Mouse (Mus musculus): ENCODE data around the gene Grb7. TPM values are rescaled to one million over a fixed set of nuclear protein-coding genes. Genes with fewer than 3 reads are reported as not detected.
A peak's percentile ranks its signal among the peaks of the same experiment; 100 is the strongest.

Gene Grb7
- polyA plus RNA-seq, 1 experiment from 2014 or later: 50.7 TPM

DNA sequence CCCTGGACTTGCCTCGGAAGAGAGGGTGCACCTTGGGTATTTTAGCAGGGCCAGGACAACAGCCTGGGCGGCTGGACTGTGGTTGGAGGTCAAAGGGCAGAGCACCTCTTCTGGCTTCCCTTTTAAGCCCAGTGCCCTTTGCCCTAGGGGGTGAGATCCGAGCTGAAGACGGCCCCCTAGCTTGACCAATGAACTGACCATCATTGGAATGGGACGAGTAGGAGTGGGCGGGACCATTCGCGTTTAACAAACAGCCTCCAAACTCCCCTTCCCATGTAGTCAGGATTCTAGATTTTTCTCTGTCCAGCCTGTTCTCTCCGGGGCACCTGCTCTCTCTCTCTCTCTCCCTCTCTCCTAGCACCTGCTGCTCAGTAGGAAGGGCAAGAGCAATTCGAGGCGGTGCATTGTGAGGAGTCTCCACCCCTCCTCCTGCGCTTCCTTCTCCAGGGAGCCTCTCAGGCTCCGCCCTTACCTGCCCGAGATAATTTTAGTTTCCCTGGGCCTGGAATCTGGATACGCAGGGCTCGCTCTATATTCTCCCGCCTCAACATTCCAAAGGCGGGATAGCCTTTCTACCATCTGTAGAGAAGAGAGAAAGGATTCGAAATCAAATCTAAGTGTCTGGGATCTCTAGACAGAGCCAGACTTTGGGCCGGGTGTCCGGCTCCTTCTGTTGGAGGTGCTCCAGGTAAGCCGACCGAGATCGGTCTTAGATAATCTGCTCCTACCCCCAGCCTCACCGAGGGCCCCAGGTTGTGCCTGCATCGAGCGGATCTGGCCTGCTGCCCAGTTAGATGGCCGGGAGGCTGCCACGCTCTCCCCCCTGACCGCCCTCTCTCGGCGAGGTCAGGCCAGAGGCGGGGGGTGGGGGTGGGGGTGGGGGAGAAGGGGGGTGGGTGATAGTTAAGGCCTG is 624 bp downstream of the Grb7 start:
- Histone ChIP-seq H3K36me3 (ENCODE audit: control insufficient read depth, insufficient read depth) (peaks cover 14% of the 10 kb centered on the region), H3K4me2 (replicated peaks; ENCODE audit: low read depth) (peak overlapping the region; percentile 66), H3K9me3 (ENCODE audit: control insufficient read depth) (no peaks in the 10 kb centered on the region), H3K4me1 (replicated peaks; ENCODE audit: control insufficient read depth, insufficient read depth, low read length) (no peaks in the 10 kb centered on the region), H3K27ac (ENCODE audit: low read depth, low read length) (peak overlapping the region; percentile 95), H3K9ac (ENCODE audit: low read depth, low read length) (peak overlapping the region; percentile 67), H3K4me3 (ENCODE audit: low read depth, low read length) (peak overlapping the region; percentile 64), H3K27me3 (replicated peaks; ENCODE audit: control insufficient read depth, insufficient read depth, low read length) (no peaks in the 10 kb centered on the region)
- peak; percentile 86 for ATAC-seq
- WGBS: 3% methylated on average over 30 of the region's 33 CpGs
- no peak for TF ChIP-seq CTCF (IDR thresholded peaks at IDR 0.05; ENCODE audit: low read depth)

DNA sequence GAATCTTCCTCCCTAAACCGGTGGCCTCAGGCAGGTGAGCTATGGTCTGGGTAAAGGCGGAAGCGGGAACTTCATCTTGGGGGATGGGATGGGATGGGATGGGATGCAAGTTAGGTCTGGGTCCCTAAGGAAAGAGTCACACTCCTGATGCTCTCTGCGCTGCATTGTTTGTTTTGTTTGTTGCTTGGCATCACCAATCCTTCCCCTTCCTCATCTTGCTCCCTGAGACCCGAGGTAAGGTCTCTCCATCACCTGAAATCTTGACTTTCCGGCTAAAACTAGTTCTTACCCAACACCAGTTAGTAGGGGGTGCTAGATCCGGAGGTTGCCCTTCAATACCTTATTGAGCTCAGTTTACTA is 1.3 kb downstream of the Grb7 start:
- no peaks in the 10 kb centered on the region for H3K27me3 ChIP-seq (replicated peaks; ENCODE audit: control insufficient read depth, insufficient read depth, low read length)
- peaks cover 20% of the 10 kb centered on the region for H3K36me3 ChIP-seq (ENCODE audit: control insufficient read depth, insufficient read depth)
- H3K4me1 ChIP-seq (replicated peaks; ENCODE audit: control insufficient read depth, insufficient read depth, low read length): no peaks in the 10 kb centered on the region
- ATAC-seq: no peak; the same call in 1 of the 2 replicates
- H3K27ac ChIP-seq (ENCODE audit: low read depth, low read length): peak overlapping the region; percentile 95
- H3K9ac ChIP-seq (ENCODE audit: low read depth, low read length): peak overlapping the region; percentile 67
- H3K9me3 ChIP-seq (ENCODE audit: control insufficient read depth): no peaks in the 10 kb centered on the region
- peak overlapping the region; percentile 64 for H3K4me3 ChIP-seq (ENCODE audit: low read depth, low read length)
- WGBS: 5% methylated on average over 7 of the region's 7 CpGs
- TF ChIP-seq CTCF (IDR thresholded peaks at IDR 0.05; ENCODE audit: low read depth): no peak
- H3K4me2 ChIP-seq (replicated peaks; ENCODE audit: low read depth): peak overlapping the region; percentile 66

DNA sequence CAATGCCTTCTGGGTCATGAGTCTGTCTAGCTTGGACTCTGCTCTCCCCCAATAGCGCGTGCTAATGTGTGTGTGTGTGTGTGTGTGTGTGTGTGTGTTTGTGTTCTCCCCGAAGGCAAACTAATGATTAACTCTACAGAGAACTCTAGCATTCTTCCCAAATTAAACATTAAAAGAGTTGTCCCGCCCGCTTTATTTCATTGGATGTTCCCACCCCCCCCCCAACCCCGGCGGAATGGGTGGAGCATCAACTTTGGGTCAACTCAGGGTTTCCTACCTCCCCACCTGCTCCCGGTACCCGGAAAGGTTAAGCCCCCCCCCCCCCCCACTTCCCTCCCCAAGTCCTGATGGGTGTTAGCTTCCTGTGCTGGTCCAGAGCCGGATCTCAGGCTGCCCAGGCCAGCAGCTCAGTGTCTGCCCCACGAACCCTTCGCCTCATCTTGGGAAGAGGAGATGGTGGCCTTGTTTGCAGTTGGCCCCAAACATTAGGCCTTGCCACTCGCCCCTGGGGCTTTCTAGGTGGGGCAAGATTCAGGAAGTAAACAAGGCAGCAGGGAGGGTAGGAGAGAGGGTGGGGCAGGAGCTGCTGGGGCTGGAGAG is 2.1 kb downstream of the Grb7 start:
- Histone ChIP-seq H3K4me3 (ENCODE audit: low read depth, low read length) (peak overlapping the region; percentile 64), H3K36me3 (ENCODE audit: control insufficient read depth, insufficient read depth) (peaks cover 27% of the 10 kb centered on the region), H3K9ac (ENCODE audit: low read depth, low read length) (peak overlapping the region; percentile 17; the same call in 1 of the 2 replicates), H3K4me1 (replicated peaks; ENCODE audit: control insufficient read depth, insufficient read depth, low read length) (no peaks in the 10 kb centered on the region), H3K9me3 (ENCODE audit: control insufficient read depth) (no peaks in the 10 kb centered on the region), H3K27me3 (replicated peaks; ENCODE audit: control insufficient read depth, insufficient read depth, low read length) (no peaks in the 10 kb centered on the region), H3K4me2 (replicated peaks; ENCODE audit: low read depth) (peak overlapping the region; percentile 66), H3K27ac (ENCODE audit: low read depth, low read length) (peak overlapping the region; percentile 95; the same call in 1 of the 2 replicates)
- no peak for TF ChIP-seq CTCF (IDR thresholded peaks at IDR 0.05; ENCODE audit: low read depth)
- ATAC-seq: peak; percentile 58
- 17% methylated on average over 13 of the region's 13 CpGs for WGBS

DNA sequence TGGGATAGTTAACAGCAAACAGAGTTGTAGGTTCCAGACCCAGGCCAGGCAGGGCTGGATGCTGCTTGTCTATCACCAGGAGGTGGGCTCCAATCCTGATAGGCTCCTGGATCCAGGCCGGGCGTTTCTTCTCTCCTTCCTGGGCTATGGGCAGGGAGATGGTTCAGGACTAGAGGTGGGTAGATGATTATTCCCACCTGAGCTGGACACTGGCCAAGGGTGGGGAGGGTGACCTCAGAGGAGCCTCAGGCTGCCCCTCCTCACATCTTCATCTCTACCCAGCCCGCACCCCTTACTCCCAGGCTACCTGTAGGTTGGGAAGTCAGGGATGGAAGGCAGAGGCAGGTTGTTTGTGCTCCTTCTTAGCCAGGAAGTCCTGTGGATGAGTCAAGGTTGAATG is 3.2 kb downstream of the Grb7 start:
- ATAC-seq: no peak
- Histone ChIP-seq H3K27me3 (replicated peaks; ENCODE audit: control insufficient read depth, insufficient read depth, low read length) (no peaks in the 10 kb centered on the region), H3K27ac (ENCODE audit: low read depth, low read length) (no peak overlapping the region), H3K4me1 (replicated peaks; ENCODE audit: control insufficient read depth, insufficient read depth, low read length) (no peaks in the 10 kb centered on the region), H3K9ac (ENCODE audit: low read depth, low read length) (peak overlapping the region; percentile 34; the same call in 1 of the 2 replicates), H3K4me2 (replicated peaks; ENCODE audit: low read depth) (peak overlapping the region; percentile 66), H3K4me3 (ENCODE audit: low read depth, low read length) (peak overlapping the region; percentile 64), H3K9me3 (ENCODE audit: control insufficient read depth) (no peaks in the 10 kb centered on the region), H3K36me3 (ENCODE audit: control insufficient read depth, insufficient read depth) (peaks cover 38% of the 10 kb centered on the region)
- WGBS: 42% methylated on average over 3 of the region's 3 CpGs
- TF ChIP-seq CTCF (IDR thresholded peaks at IDR 0.05; ENCODE audit: low read depth): no peak

DNA sequence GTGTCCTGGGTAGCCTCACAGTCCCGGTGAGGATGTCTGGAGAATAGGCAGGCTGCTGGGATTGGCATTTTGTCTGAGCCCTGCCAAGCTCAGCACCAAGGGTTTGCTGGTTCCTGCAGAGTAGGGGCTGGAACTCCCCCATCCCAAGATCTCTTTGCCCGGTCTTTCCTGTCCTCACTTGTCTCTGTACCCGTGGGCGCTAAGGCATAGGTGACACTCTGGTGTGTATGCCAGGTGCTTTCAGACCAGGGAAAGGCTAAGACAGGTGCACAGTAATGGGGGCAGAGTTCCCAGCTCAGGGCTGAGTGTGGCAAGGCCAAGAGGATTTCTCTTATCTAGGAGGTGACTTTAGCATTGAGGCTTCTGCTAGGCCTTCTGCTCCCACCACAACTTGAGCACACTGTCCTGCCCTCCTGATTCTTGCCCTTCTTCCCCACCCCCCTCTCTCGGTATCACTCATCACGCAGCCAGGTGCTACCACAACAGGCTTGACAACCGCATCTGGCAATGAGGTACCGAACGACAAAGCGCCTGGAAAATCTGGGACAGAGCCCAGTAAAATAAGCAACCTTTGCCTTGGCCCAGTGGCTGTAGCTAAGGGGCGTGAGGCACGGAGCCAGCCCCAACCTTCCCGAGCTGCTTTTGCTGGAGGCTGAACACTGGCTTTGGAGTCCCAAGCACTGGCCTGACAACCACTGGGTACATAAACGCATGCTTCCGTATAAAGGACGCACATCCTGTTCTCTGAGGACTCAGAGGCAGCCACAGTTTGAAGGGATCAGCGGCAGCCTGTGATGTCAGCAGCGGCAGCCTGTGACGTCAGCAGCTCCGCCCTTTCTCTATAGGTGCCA is 4.0 kb downstream of the Grb7 start:
- 67% methylated on average over 20 of the region's 20 CpGs for WGBS
- Histone ChIP-seq H3K4me2 (replicated peaks; ENCODE audit: low read depth) (peak overlapping the region; percentile 66), H3K9ac (ENCODE audit: low read depth, low read length) (peak overlapping the region; percentile 34; the same call in 1 of the 2 replicates), H3K9me3 (ENCODE audit: control insufficient read depth) (no peaks in the 10 kb centered on the region), H3K4me1 (replicated peaks; ENCODE audit: control insufficient read depth, insufficient read depth, low read length) (no peaks in the 10 kb centered on the region), H3K36me3 (ENCODE audit: control insufficient read depth, insufficient read depth) (peaks cover 46% of the 10 kb centered on the region), H3K27me3 (replicated peaks; ENCODE audit: control insufficient read depth, insufficient read depth, low read length) (no peaks in the 10 kb centered on the region), H3K4me3 (ENCODE audit: low read depth, low read length) (peak overlapping the region; percentile 64), H3K27ac (ENCODE audit: low read depth, low read length) (no peak overlapping the region)
- ATAC-seq: no peak
- no peak for TF ChIP-seq CTCF (IDR thresholded peaks at IDR 0.05; ENCODE audit: low read depth)
